Mouse (Mus musculus) liver (tissue): ENCODE data around the gene Cdh4.

ENCODE experiments used
- DNase-seq: peaks from one replicate; pipeline ENCODE4 v3.0.0-alpha.2; 2020; ENCODE audit warnings: mixed read lengths

Gene Cdh4

DNA sequence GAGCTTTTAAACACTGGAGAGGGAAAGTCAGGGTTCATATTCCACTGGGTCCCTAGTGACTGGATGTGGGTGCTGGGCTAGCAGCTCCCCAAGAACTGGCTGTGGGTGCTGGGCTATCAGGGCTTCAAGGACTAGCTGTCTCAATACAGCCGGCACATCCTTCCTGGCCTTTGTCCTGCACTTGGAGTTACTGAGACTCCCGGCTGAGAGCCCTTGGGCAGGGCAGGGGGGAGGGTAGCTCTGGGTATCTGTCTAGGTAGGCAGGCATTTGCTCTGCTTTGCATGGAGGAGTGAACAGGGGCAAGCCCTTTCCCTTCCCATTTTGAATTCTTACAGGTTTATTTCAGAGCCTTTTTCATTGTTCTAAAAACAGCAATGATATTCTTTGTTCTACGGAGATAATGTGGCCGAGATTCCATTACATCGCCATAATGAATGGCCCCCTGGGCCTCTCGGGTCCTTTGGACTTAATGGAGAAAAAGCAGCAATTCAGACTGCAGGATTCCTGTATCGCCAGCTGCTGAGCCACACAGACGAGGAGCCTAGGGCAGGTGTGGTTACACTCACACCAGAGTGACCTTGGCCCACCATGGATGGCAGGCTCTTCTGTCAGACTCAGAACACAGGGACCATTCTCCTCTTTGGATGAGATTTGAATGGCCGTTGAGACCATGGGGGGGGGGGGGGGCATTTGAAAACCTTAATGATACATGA is 97.5 kb downstream of the Cdh4 start:
- no peak for DNase-seq

GRCm38 (mm10) chr2:179541096-179541495 is 98.9 kb downstream of the Cdh4 start:
- DNase-seq, result no peak

DNA sequence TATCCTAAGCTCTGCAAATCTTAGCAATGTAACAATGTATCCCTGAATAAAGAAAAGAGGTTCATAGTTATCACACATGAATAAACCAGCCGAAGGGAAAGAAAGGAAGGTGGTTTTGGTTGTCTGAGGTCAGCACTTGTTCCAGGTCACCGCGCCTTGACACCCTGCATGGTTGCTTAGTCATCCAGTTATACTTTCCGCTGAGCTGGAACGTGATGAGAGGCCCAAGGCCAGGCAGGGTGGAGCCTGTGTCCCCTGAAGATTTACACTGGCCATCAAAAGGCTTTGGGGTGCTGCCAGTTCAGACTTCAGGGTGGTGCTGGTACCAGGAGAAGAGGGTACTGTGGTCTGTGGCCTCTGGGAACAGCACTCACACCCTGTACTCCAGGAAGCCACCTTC is 105.4 kb downstream of the Cdh4 start:
- DNase-seq, result no peak

- no peak for DNase-seq
Measured at GRCm38 (mm10) chr2:179555928-179556327, 113.7 kb downstream of the Cdh4 start.

GRCm38 (mm10) chr2:179562350-179562749 is 120.1 kb downstream of the Cdh4 start:
- DNase-seq, result no peak

DNA sequence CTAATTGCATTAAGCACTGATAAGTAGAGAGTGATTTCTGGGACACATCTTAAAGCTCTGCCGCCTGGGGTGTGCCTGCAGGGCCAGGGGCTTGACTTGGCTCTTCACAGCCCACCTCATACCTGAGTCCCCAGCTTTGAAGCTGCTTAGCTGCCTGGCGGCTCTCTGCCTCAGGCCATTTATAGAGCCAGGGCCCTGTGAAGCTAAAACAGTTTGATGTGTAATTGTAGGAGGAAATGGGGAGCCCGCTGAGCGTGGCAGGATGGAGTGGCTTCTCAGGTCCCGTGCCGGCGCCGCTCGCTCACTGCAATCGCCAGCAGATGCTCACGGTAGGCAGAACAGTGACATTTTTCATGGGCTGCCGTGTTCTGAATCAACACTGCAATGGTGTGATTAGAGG is 123.4 kb downstream of the Cdh4 start:
- no peak for DNase-seq

DNA sequence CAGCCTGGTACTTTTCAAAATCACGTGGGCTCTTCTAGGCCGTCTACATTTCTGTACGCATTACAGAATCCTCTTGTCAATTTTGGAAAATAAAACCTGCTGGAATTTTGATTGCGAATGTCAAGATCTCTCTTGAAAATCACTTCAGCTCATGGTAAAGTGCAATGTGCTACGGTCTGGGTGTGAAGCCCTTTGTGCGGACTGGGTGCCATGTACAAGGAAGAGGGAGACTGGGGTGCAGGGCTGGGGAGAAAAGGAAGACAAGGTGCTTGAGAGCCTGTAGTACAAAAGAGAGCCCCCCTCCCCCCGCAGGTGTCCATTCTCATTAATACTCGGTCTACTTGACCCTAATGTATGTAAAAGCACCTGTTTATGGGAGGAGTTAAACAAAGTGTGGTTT is 125.7 kb downstream of the Cdh4 start:
- DNase-seq, result no peak

DNA sequence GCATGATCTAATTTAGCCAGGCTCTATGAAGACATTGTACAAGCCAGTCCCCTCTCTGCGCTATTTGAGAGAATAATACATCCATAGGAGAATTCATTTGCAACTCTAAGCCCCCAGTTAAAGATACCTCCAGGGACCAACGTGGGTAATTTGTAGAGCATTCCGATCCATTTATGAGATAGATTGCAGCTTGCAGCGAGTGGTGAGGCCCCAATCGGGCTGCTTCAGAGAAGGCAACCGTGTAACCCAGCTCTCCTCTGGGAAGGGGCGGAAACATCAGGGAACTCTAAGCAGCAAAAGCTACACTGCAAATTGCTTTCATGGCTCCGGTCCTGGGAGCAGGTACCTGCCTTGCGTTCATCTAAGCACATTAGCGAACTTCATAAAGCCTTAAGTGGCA is 126.9 kb downstream of the Cdh4 start:
- no peak for DNase-seq

DNA sequence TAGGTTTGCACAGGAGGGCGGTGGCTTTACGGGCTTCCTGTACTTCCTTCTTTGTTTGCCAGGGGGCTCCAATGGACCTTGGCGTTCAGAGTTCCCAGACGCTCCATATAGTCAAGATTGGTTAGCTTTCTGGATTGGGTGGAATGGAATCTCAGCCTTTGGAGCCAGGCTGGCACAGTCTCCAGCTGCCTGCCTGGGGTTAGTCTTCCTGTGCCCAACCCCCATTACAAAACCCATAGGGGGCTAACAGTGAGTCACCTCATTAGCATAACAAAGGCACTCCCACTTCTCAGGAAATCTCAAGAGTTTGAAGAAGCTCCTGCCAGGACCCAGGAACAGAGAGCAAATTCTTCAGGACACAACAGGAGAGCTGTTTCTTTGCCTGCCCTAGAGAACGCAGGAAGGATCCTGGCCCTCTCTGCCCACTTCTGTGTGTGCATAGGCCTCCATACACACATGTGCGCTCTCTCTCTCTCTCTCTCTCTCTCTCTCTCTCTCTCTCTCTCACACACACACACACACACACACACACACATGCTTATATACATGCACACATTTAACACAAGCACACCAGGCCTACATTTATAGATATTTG is 129.0 kb downstream of the Cdh4 start:
- no peak for DNase-seq

DNA sequence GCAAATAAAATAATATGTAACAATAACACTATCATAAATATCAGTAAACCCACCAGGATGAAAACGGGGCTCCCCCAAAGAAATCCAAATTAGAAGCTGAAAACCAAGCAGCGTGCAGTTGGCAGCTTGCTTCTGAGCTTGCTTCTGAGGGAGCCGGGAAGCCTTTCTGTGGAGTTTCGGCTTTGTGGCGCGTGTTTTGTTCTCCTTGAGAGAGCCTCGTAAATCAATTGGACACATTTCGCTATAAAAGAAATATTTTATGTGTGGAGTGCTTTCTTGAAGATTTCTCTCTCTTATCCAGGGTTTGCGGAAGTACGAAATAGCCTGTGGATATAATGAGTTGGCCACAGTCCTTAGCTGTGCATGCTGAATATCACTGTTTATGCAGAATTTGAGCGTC is 131.1 kb downstream of the Cdh4 start:
- no peak for DNase-seq

- no peak for DNase-seq
Measured at GRCm38 (mm10) chr2:179573786-179574185, 131.6 kb downstream of the Cdh4 start.

GRCm38 (mm10) chr2:179575585-179575984 is 133.4 kb downstream of the Cdh4 start:
- no peak for DNase-seq

DNA sequence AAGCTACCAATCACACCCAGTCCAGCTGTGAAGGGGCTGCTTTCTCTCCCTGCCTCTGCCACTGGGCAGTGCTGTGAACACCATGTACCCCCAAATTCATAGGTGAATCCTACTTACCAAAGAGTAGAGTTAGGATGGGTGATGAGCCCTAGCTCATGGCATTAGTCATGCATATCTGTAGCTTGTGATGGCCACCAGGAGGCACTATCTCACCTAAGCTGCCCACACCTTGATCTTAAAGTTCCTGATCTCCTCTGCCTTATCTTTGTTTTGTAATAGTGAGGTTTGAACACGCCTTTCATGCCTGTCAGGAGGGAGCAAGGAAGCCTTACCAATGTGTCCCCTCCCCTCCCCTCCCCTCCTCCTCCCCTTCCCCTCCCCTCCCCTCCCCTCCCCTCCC is 134.0 kb downstream of the Cdh4 start:
- no peak for DNase-seq

DNA sequence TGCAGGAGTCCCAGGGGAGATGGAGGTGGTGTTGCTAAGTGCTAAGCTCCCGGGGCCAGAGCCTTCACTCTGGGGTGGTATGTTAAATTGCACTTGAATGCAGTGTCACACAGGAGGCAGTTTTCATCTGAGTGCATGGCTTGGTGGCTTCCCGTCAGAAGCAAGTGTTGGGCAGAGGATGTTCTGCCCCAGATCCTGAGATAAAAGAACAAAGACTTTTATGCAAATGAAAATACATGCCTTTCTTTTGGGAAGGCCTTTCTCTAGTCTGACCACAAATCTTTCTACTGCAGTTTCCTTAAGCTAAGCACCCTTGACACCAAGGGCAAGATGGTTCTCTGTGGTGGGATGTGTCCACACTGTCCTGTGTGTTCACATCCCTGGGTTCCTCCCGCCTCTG is 136.1 kb downstream of the Cdh4 start:
- no peak for DNase-seq

DNA sequence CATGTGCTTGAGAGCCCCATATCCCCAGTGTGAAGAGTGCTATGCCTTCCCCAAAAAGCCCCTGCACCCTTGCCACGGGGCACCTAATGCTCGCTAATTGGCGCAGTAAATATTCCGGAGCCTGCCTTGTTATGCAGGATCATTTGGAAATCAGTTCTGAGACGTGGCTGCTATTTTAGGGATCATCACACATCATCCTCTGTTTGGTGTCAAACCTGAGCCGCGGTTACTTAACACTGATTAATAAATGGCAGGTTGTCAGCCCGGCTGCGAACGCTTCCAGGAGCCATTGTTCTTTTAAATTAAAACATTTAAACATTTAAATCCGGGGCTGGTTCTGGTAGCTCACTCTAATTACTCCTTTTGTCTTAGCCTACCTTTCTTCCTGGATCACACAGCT is 136.6 kb downstream of the Cdh4 start:
- DNase-seq, result no peak

- DNase-seq, result no peak
Measured at GRCm38 (mm10) chr2:179580415-179580814, 138.2 kb downstream of the Cdh4 start.

GRCm38 (mm10) chr2:179581058-179581457 is 138.8 kb downstream of the Cdh4 start:
- no peak for DNase-seq

GRCm38 (mm10) chr2:179582966-179583365 is 140.7 kb downstream of the Cdh4 start:
- no peak for DNase-seq

GRCm38 (mm10) chr2:179584672-179585071 is 142.4 kb downstream of the Cdh4 start:
- no peak for DNase-seq

DNA sequence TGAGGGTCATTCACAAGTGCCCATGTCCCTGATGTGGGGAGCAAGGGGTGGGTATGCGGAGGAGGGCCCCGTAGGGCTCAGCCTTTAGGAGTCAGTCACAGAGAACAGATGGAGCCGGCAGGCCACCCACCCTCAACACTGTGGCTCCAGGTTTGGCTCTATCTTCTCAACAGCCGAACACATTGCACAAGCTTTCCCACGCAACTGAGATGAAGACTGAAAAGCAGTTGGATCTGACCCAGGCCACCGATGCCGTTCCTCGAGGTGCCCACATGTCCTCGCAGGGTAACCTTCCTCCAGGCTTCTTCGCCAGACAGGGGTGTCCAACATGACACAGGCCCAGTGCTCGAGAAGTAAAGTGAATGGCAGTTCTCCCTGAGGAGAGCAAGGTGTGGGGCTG is 144.2 kb downstream of the Cdh4 start:
- DNase-seq, result no peak

- no peak for DNase-seq
Measured at GRCm38 (mm10) chr2:179587069-179587468, 144.8 kb downstream of the Cdh4 start.

- no peak for DNase-seq
Measured at GRCm38 (mm10) chr2:179591661-179592060, 149.4 kb downstream of the Cdh4 start.

GRCm38 (mm10) chr2:179595013-179595412 is 152.8 kb downstream of the Cdh4 start:
- no peak for DNase-seq

DNA sequence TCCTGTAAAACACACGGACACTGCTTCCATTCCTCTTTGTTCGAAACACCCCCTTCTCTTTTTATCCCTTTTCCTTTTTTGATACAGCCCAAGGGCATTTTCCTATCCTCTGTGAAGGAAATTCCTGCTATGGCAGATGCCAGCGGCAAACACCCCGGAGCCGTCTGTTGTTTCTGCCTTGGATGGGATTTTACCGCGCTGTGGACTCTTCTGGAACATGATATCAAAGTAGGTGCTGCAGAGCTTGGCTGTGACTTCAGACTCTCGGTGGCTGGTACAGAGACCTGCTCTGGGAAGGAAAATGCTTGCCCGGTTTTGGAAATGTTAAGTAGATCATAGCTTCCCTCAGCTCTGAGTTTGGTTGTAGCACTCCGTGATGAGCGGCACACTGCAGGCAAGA is 156.7 kb downstream of the Cdh4 start:
- no peak for DNase-seq

DNA sequence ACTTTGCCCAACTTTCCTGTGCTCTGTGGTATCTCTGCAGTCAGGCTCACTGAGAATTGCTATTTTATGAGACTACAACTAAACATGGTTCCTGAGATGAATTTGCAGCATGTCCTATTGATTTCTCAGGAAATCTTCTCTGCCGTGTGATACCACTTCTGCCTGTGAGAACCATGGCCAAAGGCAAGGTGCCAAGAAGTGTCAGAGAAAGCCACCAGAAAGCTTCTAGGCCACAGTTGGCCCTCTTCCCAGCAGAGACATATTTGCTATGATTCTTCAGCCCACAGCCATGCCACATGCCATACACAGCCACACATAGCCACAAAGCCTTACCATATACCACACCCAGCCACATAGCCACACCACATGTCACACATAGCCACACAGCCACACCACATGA is 157.7 kb downstream of the Cdh4 start:
- no peak for DNase-seq
